8 mouse cellular contexts compared by ENCODE assay signal in the genomic region with DNA sequence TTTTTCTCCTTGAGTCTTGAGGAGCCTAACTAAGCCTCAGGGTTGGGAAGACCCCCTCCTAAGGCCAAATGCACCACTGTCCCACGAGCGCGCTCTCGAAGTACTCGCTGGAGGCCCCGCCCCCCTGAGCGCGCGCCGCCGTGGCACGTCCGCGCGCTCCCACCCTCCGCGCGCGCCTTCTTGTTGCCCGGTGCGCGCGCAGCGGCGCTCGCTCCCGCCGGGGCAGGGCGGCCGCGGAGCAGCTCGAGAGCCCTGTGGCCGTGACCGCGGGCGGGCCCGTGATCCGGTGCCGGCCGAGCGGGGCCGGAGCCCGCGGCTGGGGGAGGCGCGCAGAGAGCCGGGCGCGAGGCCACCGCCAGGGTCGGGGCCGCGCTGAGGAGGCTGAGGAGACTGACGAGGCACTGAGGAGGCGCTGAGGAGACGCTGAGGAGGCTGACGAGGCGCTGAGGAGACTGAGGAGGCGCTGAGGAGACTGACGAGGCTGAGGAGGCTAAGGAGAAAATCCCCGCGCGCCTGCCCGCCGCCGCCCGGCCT. TPM values are rescaled to one million over a fixed set of nuclear protein-coding genes. Genes with fewer than 3 reads are reported as not detected.
DNase-seq lines count a peak whose midpoint lies in the region; TF ChIP-seq lines count a peak whose summit lies in the region.

Gene Dip2c, plus strand, starts transcription at position 207 of the 534 bp plus-strand sequence.

- peak; percentile 95 for DNase-seq in ZHBTc4 (ENCODE audit: low read depth, low spot score)
- peak; percentile 86 to 92 for DNase-seq in cerebellum, postnatal 36 days
- DNase-seq in gastrocnemius, adult 8-10 months (ENCODE audit: low spot score in 2 of 2): peak; percentile 89 to 94
- peak; percentile 31 for DNase-seq in hindlimb bud, embryonic 11.5 days (ENCODE audit: extremely low spot score, low read depth, low spot score)
- peak; percentile 85 to 86 for DNase-seq in left cerebral cortex, adult 2 months (ENCODE audit: extremely low spot score in 1 of 2, low spot score in 2 of 2)
- peak; percentile 73 to 89 for DNase-seq in right cerebral cortex, adult 2 months (ENCODE audit: low spot score in 2 of 2)
- peak; percentile 51 for DNase-seq in urinary bladder, postnatal 10 days (ENCODE audit: low spot score)

- intact Hi-C loops in left cerebral cortex, adult 2 months (cut with DNase I): loop anchor here (2.0 to 5.0 kb wide), 4 partner anchors 38 to 191 kb away; no protein-coding TSS in a partner anchor

- TF ChIP-seq CTCF in left cerebral cortex, adult 2 months (IDR thresholded peaks at IDR 0.05): no peak; the same call in 1 of the 2 replicates

- H3K36me3 ChIP-seq in macrophage (ENCODE audit: inconsistent target): no peaks in the 10 kb centered on the region

- peak within 1 kb of the TSS; percentile 96 for H3K27ac ChIP-seq in left cerebral cortex, adult 2 months
- H3K27ac ChIP-seq in macrophage: no peak within 1 kb of the TSS

- H3K4me3 ChIP-seq in left cerebral cortex, adult 2 months: peak within 1 kb of the TSS; percentile 95
- peak within 1 kb of the TSS; percentile 20; the same call in 1 of the 2 replicates for H3K4me3 ChIP-seq in macrophage (ENCODE audit: inconsistent target)

- under 1% methylated on average over 61 of the region's 67 CpGs for WGBS in macrophage (ENCODE audit: missing documents)

- no peaks in the 10 kb centered on the region for H3K79me2 ChIP-seq in macrophage (ENCODE audit: inconsistent target)

RNA-seq across cellular contexts. Expression of gene Dip2c, which starts in this region (rescaled TPM):
- 10 to 100 TPM; 10.2 to 12.3 (median 11.7) TPM for total RNA-seq in gastrocnemius, adult 8-10 months (2022)
- 10 to 100 TPM; 66.6 to 76.1 TPM for total RNA-seq in left cerebral cortex, adult 2 months (2021)
- total RNA-seq in macrophage (2018; cell fraction: chromatin; rRNA removed): 10 to 100 TPM; 10.1 to 44.5 (median 14.3) TPM
- total RNA-seq in macrophage (2018; cell fraction: cytosol; rRNA removed): 10 to 100 TPM in 3 of 26 experiments, 1 to 10 TPM in 23; 3.3 to 12.9 (median 6.4) TPM
- total RNA-seq in macrophage (2018; cell fraction: nucleus; rRNA removed): 10 to 100 TPM in 14 of 26 experiments, 1 to 10 TPM in 12; 5.8 to 23.5 (median 11.4) TPM
- polyA plus RNA-seq in macrophage (2018): 3.2 to 11.9 TPM (median 7.2 TPM) in 3 replicates

Comparison
In these comparisons a context has a peak if more than half of its experiments do, and no peak if none do; other contexts are left out.
1. RNA of gene Dip2c (total RNA-seq): 66.6 to 76.1 TPM in left cerebral cortex, adult 2 months; 10.2 to 12.3 TPM in gastrocnemius, adult 8-10 months; every median in the first group is over 4 times any median in the second.
2. DNase-seq: peak in every context shown above with its lines; median percentile 95 in ZHBTc4; 92 in gastrocnemius, adult 8-10 months; 89 in cerebellum, postnatal 36 days; 86 in left cerebral cortex, adult 2 months; 81 in right cerebral cortex, adult 2 months; 51 in urinary bladder, postnatal 10 days; 31 in hindlimb bud, embryonic 11.5 days.